Mouse (Mus musculus) c-Kit-positive CD71-negative TER-119-negative erythroid progenitor cells, embryonic 14.5 days (primary cell): ENCODE measurements at regions not wholly inside any gene's neighbourhood (a gene's known extent, or its start where the extent isn't known, plus 50 kb on each side); places are given as distances from the start of the nearest gene placed in this dataset.

Source experiments
- DNase-seq: peaks from one replicate; pipeline ENCODE4 v3.0.0-alpha.2; 2013; ENCODE audit warnings: low read depth

DNA sequence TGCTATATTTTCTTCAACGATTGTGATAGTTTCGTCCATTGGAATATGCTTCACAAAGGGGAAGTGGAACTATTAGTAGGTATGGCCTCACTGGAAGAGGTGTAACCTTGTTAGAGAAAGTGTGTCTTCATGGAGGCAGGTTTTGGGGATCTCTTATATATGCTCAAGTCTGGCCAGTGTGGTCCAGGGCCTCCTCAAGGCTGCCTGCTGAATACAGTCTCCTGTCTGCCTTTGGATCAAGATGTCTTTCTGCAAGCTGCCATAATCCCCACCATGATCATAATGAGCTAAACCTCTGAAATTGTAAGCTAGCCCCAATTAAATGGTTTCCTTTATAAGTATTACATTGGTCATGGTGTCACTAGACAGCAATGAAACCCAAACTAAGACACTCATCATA, 384.3 kb downstream of the Btbd3 start:
- DNase-seq, result no peak

DNA sequence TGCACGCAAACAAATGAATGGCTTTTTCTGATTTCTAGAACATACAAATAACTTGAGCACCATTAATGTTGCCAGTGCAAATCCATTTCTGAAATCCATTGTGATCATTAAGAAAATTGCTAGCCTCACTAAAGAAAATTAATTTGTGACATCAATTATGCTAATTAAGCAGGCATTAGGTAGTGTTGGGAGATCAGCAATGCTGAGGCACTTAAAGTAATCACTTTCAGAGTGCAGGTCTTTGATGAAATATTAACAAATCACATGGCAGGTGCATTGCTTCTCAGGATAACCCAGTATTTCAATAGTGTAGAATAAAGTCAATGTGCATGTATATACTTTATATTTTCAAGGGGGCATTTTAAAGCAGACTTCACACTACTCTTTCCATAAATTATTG, 385.0 kb downstream of the Btbd3 start:
- DNase-seq, result no peak

DNA sequence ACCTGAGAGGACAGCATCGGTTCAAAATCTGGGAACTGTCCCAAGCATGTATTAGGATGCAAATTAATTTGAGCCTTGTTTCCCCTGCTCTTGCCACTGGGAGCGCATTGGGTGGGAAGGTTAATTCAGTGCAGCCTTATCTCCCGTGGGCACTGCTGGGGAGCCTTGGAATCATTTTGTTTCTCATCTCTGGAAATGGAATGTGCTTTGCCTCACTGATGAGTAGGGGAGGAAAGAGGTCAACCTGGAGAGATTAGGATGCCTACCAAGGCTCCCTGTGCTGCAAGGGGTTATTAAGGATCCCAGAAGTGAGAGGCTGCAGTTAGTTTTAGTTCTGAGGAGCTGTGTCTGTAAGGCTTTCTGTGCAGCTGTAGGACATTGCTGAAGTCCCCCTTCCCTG, 392.3 kb downstream of the Btbd3 start:
- no peak for DNase-seq

DNA sequence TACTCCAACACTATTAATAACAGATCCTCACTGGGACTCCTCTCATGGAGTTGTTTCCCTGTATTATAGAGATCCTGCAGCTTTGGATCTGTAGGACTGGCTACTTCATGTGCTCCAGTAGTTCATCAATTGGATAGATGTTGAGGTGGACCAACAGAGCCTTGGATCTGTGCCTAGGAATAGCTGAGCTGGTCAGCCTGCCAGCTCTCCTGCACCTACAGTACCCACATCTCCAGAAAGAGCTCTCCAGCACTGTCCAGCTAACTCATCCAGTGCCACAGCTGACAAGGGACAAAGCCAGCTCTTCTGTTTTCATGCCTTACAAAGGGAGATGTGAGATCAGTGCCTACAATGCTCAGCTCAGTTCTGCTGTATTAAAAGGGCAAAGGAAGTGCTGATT, 403.0 kb downstream of the Btbd3 start:
- no peak for DNase-seq

DNA sequence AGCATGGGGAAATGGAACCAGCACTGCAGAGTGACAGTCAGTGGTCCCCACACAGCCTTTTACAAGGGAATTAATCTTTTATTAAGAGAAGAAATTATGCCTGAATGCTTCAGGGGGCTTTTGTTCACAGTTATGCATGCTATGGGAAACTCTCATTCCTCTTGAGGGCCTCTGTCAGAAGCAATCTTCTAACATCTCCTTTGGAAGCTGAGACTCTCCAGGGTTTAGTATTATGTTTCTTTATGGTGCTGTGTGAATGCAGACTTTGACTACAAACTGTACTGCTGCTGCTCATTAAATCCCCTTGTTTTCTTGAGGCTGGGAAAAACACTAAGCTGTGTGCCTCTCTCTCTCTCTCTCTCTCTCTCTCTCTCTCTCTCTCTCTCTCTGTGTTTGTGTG, 413.9 kb downstream of the Btbd3 start:
- no peak for DNase-seq

DNA sequence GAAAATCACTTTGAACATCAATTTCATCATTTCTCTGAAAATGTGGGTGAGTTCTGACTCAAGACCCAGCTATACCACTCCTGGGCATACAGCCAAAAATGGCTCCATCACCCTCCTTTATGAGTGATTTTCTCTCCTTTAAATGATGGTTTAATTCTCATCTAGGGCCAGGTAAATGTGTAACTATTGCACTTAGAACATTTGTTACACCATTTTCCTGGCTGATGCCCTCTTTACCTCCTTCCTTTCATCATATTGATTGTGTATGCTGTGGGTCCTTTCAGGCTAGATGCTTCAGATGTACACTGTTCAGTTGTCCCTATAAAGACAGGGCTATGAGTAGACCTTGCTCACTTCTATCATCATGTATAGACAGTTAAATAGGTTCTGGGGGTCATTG, 418.4 kb downstream of the Btbd3 start:
- no peak for DNase-seq

DNA sequence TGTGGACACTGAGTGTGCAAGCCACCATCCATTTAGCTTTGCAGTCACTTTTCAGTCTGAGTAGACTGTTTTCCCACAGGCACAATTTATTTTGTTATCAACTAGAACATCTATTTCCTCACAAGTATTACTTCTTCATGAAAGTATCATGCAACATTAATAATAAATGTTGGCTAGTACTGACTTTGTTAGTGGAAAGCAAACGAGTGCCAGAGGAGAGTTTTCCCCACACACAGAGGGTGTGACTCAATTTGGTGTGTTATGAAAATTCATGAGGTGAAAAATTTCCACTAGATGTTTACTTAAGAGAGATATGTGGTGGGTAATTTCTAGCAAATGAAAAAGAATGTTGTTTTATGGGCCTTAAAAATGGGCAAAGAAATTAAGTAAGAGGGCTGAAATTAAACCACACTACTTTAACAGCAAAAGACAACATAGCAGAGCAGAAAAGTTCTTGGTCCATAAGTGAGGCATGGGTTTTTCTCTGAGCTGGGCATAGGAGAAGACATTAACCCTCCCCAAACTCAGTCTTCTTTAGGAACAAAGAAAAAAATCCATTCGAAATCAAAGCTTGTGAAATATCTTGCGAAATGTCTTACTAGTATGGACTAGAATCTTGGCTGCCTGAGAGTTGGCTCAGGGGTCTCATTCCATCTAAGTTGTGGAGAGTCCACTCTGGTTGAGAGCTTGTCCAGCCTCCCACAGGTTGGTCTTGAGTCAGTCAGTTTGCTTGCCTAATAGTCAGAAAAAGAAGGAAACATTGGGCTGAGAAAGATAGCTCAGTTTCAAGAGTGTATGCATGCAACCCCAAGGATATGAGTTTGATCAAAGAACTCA, 419.1 kb downstream of the Btbd3 start:
- no peak for DNase-seq

DNA sequence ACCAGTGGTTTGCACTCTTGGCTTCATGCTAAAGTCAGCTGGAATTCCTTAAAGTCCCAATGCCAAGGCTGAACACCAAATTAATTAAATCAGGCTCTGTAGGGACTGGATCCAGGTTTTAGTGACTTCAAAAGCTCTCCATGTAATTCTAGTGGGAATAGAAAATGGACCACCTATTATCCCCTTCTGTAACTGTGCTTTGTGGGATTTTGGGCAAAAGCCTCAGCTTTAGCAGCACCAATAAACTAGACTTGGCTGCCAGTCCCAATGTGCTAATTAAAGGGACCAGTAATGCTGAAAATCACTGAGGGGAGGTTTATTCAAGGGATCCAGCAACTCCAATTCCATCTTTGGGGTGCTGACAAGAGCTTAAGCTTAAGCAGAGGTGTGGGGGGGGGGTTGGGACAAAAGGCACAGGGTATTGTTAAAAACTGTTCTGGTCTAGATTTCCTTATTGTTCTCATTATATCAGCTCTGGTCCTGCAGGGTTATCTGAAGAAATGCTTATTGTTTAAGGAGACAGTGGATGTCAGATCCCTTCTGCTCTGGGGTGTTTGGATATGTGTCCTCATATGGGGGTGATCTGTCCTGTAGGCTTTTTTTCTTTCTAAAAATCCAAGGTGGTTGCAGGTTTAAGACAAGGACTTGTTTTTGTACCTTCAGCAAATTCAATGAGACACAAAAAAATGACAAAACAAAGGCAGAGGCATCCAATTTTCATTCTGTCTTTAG, 431.9 kb downstream of the Btbd3 start:
- no peak for DNase-seq

DNA sequence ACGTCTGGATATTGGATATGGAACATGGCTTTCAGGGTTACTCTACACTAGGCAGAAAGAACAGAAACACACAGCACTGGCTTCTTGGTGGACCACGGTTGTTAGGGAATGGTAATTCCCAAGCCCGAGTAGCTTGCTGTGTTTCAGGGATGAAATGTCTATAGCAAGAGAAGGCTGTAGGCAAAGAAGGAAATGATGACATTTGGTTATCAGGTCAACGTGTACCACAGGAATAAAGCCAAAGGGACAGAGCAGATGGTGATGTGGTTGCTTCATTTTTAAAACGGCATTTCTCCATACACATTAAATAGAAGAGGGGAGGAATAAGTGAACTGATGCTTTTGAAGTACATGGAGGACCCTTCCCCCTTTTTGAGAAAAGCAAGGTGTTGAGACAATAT, 433.1 kb downstream of the Btbd3 start:
- DNase-seq, result no peak

DNA sequence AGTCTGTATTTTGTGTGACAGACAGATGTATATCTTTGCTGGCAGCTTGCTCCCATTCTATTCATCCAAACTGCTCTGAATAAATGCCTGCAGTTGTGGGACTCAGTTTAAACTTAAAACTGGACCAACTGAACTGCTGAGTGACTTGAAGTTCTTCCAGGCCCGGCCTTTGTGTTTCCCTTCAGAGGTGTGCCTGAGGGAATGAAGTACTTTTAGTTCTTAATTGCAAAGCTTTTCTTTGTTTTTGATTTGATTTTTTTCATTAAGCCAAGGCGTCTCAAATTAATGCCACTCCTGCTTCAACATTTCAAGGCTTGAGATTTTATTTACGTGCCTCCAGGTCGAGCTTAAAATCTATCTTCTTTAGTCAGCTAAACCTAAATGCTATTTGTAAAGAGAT, 446.4 kb downstream of the Btbd3 start:
- no peak for DNase-seq

DNA sequence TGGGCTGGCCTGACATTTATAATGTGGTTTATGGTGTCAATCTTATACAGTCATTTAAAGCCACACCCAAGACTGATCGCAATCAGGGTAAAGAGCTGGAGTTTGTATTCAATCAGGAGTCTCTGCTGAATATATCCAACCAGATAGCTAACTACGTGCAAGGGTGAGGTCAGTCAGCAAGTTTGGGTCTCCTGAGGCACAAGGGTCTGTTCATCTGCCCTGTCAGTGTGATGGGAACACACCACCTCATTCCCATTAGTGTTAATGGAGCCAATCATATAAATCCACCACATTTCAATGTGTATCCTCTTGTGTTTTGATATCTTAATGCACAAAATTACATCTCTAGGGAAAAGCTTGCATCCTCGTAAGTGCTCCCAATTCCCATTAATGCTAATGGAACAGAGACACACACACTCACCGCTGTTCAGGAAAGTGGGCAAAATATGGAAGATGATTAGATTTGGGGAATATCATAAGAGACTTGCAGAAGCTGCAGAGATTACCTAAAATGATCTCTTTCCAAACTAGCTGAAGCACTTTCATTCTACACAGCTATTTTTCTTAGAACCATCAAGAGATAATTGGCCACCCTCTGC, 447.7 kb downstream of the Btbd3 start:
- no peak for DNase-seq

DNA sequence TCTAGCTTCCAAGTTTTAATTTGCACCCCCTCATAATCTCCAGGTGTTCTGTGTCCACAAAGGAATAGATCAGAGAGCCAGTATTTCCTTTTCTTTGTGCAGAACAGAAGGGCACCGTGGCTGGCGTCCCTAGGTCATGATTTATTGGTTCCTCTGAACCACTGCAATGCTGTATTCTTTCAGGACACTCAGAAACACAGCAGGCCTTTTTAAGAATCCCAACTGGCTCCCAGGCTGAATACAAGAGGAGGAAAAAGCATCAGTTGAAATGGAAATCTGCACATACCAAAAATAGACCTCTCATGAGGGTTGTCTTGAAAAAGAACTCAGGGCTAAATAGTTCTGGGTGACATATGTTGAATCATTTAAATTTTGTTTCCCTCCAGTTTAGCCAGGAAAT, 452.4 kb downstream of the Btbd3 start:
- no peak for DNase-seq

DNA sequence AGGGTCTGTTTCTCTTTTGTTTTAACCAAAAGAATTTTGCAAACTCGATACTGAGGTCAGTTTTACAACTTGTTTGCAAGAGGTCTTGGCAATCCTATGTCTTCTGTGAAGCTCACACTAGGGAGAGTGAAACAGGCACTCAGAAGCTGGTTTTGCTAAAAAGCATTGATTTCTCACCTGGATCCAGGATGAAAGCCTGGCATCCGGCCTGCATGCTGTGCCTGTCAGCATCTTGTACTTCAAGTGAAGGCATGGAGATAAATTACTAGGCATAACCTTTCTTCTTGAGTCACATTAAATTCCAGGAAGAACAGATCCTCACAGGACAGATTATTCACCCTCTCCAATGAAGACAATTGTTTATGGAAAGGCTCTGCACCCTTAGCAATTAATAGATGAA, 477.5 kb downstream of the Btbd3 start:
- no peak for DNase-seq

DNA sequence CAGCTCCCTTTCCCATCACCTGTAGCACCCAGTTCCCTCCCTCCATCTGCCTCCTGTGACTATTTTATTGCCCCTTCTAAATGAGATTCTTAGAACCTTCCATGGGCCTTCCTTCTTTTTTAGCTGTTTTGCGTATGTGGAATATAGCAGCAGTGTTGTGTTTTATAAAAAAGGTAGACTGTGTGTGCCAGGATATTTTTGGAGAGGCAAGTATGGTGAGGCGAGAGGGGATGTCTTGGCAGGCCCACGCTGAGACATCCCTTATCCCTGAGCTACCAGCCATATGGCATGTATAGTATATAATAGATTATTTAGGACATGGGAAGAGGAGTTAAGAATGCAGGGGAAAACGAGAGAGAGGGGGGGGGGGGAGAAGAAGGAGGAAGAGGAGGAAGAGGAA, 488.4 kb downstream of the Btbd3 start:
- no peak for DNase-seq

DNA sequence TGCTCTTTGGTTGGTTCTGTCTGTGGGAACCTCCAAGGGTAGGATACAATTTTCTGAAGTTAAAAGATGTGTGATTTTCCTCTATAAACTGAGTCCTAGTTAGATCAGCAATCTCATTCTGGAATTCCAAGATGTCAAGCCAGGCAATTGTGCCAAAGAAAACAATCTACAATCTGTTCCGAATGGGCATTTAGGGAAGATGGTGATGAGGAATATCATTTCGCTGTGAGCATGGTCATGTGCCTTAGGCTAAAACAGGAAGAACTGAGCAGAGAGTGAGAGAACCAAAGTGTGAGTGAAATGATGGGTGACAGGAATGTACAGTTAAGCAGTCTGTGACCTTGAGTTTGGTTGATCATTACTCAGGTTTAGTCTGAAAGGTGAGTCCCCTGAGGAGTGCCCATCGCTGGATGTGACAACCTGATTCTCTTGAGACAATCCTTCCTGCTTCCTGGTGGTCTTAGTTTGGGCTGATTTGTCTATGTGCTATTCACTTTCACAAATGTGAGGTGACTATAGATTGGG, 504.1 kb downstream of the Btbd3 start:
- DNase-seq, result no peak

DNA sequence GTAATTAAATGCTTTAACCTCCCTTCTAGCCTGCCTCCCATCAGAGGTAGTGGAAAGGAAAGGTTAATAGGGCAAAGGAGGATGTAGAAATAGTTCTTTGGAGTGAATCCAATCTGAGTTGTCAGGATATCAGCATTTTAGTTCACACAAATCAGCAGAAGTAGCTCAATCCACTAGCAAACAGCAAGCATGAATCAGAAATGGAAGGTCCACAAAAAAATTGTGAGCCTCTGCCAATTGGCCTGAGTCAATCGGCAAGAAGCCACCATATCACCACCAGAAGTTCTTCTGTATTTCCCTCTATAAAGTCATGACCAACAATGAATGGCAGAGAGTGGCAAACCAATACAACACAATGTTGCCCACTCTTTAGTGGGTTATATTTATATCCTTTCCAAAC, 505.0 kb downstream of the Btbd3 start:
- no peak for DNase-seq

DNA sequence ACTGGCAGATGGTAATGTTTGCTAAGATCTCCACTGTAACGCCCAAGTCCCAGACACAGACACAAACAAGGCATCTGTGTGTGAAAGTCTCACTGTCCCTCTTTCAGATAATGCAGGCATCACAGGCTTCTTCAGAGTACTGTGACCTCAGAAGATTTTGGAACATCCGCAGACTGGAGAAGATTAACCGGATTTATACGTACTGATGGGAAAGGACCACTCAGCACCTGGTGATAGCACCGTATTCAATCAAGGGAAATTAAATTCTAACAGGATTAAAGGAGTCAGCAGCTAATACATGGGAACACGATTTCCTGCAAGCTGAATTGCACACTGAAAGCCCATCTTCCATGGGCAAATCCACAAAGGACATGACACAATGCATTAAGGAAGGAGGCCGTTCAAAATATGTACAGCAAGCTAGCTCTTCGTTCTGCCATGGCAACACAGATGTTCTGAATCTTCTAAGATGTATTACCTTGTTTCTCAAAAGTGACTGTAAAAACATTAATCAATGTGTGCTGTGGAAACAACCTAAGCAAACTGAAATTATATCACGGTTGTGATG, 510.0 kb downstream of the Btbd3 start:
- DNase-seq, result no peak

DNA sequence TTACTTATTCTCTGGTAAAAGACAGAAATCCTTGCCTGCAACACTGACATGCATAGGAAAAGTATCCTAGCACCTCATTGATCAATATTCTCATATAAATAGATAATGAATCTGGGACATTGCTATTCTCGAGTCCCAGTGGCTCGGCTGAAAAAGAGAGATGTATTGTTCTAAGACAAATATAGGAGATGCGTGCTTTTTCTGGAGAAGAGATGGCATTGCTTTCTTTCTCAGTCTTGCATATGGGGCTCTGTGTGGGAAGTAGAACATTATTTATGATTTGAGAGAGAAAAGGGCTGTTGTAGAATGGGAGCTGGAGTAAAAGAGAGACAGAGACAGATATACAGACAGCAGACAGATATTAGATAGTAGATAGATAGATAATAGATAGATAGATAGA, 527.4 kb downstream of the Btbd3 start:
- no peak for DNase-seq

DNA sequence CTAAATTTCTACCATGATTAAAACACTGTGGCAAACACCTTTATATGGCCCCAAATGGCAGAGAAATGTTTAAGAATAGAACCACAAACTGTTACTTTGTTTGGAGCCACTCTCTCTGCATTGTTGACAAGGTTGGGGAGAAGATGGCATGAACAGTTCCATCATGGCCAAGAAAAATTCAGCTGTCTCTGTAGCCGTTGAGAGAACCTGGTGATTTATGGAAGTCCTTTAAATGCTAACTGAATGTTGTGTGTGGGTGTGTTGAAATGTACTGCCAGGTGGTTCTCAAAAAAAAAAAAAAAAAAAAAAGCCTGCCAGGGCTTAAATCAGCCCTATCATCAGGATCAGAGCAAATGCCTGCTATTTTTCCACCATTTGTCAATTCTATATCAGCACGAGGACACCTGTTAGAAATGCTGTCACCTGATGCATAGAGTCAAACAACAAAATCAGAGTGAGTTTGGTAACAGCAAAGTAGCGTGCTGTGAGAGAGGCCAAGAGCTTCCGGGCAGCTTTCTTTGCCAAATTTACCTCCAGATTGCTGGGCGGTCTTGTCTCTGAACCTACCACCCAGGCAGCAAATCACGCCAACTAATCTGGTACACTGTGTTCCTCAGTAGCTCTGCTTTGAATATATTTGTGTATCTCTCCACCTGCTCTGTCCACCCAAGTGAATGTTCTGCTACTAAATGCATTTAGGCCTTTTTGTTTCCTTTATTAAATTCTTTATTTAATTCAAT, 536.5 kb downstream of the Btbd3 start:
- no peak for DNase-seq

DNA sequence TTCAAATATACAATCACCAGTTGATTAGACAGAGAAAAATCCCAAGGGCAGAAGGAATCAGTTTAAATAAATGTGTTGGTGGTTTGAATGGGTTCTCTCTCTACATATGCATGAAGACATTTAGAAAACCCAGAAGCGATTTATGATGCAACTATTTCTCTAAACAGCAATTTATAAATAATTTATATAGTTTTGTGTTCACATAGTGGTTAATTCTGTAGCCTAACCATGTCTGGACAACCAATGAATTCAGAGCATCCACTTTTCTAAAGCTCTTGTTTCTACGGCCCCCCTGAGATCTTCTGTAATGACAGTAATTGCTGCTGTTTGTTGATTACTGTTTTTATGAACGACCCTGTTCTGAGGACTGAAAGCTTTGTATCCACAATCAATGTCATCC, 549.8 kb downstream of the Btbd3 start:
- DNase-seq, result no peak

DNA sequence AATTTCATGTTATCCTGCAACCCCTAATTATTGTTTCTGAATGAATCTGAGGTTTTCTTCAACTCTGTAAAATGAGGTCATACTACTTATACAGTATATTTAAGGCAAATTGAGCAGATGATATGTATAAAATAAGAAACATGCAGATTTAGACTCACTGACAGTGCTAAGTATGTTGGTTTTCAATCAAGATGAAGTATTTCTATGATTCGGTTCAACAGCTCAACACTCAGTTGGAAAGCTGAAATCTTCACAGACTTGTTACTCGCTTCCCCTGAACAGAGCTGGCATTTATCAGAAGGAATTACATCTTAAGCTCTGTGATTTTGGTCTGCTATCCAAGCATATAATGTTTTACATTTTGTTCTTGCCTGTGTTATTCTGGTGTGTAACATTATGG, 553.4 kb downstream of the Btbd3 start:
- no peak for DNase-seq

DNA sequence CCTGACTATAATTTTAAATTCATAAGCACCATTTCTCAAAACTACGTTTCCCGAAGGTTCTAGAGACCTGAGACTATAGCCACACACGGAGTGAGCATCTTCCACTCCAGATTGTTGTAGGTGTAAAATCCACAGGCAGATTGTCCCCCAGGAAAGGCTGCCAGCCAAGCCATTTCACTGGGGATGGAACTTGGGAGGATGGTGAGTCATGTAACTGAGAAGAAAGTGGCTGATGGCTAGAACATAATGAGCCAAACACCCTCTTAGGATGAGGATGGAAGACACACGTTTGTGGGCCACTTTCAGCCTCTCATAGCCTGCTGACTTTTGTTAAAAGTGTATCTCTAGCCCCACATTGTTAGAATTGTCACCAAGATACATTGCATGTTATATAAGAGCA, 564.1 kb downstream of the Btbd3 start:
- no peak for DNase-seq
